Mouse (Mus musculus): ENCODE data around the gene Tmco3.

DNA sequence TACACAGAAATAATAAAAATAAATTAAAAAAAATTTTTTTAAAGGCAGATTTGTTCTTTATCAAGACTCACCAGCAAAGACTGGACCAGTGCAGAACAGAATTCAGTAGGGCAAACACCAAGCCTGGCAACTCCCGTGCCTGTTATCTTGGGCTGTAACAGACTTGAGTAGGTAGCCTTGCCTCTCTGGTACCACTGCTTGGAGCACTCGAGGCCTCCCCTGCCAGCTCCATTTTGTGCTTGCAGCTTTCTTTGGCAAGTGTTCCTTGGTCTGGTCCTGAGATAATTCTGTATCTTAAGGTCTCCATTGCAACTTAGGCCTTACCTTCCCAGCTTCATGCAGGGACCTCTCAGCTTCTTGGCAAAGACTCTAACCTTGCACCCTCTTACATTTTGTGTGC, 54.4 kb downstream of the Tmco3 start:
- TF ChIP-seq CTCF (IDR thresholded peaks at IDR 0.05 in 2 of 3, conservative IDR thresholded peaks at IDR 0.05 in 1 of 3; ENCODE audit: control insufficient read depth in 1 of 3, insufficient read depth in 1 of 3, low read depth in 2 of 3, low read length in 3 of 3, poor library complexity in 1 of 3, severe bottlenecking in 1 of 3) (no peak), ZNF384 (IDR thresholded peaks at IDR 0.05; ENCODE audit: low read depth, low read length) (no peak), JUND (IDR thresholded peaks at IDR 0.05; ENCODE audit: low read depth, low read length) (no peak), SMC3 (IDR thresholded peaks at IDR 0.05; ENCODE audit: low read depth, low read length) (no peak), EP300 (IDR thresholded peaks at IDR 0.05; ENCODE audit: low read depth in 1 of 2, low read length in 2 of 2) (no peak), E2F4 (IDR thresholded peaks at IDR 0.05; ENCODE audit: borderline replicate concordance, low read depth, low read length) (no peak), POLR2A (IDR thresholded peaks at IDR 0.05; ENCODE audit: control insufficient read depth in 1 of 2, insufficient read depth in 1 of 2, low read depth in 1 of 2, low read length in 2 of 2, poor library complexity in 1 of 2) (no peak), ZMIZ1 (IDR thresholded peaks at IDR 0.05; ENCODE audit: low read depth, low read length) (no peak), MXI1 (IDR thresholded peaks at IDR 0.05; ENCODE audit: low read depth, low read length) (no peak), ZC3H11A (IDR thresholded peaks at IDR 0.05; ENCODE audit: low read depth, low read length) (no peak)
